Mouse (Mus musculus) lung, postnatal 0 days (tissue): ENCODE data around the gene Polr3c. TPM values are rescaled to one million over a fixed set of nuclear protein-coding genes. Genes with fewer than 3 reads are reported as not detected.

ENCODE experiments used
- ATAC-seq: fragments of 200-750 bp; cut with Nextera tagmentation; 2 replicates; pipeline ENCODE4 v1.8.0; 2017; ENCODE audit warnings: moderate library complexity
- DNase-seq: peaks from one replicate; pipeline ENCODE4 v3.0.0-alpha.2; 2016; ENCODE audit warnings: low spot score
- H3K27ac ChIP-seq: fragments of 300-500 bp; sonication (generic); 2 replicates; pipeline ENCODE4 v1.5.1; 2014; ENCODE audit warnings: antibody characterized with exemption, mild to moderate bottlenecking, low read length, mixed read lengths
- H3K27me3 ChIP-seq: fragments of 300-500 bp; sonication (generic); replicated peaks from 2 replicates; pipeline ENCODE4 v1.6.1; 2014; ENCODE audit warnings: low read length, mixed read lengths; ENCODE audit not compliant: insufficient read depth
- H3K36me3 ChIP-seq: fragments of 300-500 bp; sonication (generic); 2 replicates; pipeline ENCODE4 v1.6.1; 2014; ENCODE audit warnings: low read length, mixed read lengths; ENCODE audit not compliant: insufficient read depth
- H3K4me1 ChIP-seq: fragments of 300-500 bp; sonication (generic); 2 replicates; pipeline ENCODE4 v1.6.1; 2014; ENCODE audit warnings: antibody characterized with exemption, low read depth, low read length, mixed read lengths; ENCODE audit not compliant: insufficient read depth
- H3K4me2 ChIP-seq: fragments of 300-500 bp; sonication (generic); replicated peaks from 2 replicates; pipeline ENCODE4 v1.6.1; 2014; ENCODE audit warnings: low read depth, mild to moderate bottlenecking, low read length, moderate library complexity, mixed read lengths
- H3K4me3 ChIP-seq: fragments of 300-500 bp; sonication (generic); 2 replicates; pipeline ENCODE4 v1.5.1; 2014; ENCODE audit warnings: low read depth, low read length
- H3K9ac ChIP-seq: fragments of 300-500 bp; sonication (generic); replicated peaks from 2 replicates; pipeline ENCODE4 v1.6.1; 2014; ENCODE audit warnings: low read depth, mild to moderate bottlenecking
- H3K9me3 ChIP-seq: fragments of 300-500 bp; sonication (generic); 2 replicates; pipeline ENCODE4 v1.6.1; 2016; ENCODE audit warnings: low read length, mixed read lengths
- CTCF ChIP-seq: IDR thresholded peaks from 2 replicates; pipeline ENCODE4 v1.5.1; 2016; ENCODE audit warnings: antibody characterized with exemption, mild to moderate bottlenecking
- EP300 ChIP-seq: IDR thresholded peaks from 2 replicates; pipeline ENCODE4 v1.6.1; 2016; ENCODE audit warnings: antibody characterized with exemption, mild to moderate bottlenecking, control low read depth
- WGBS: fragments of 180-500 bp; shearing (Covaris S2); extraction: QIAGEN DNeasy Blood & Tissue Kit; methylation state at CpG from one replicate; pipeline ENCODE4 v1.1.7; 2014; 5-methylcytosine and 5-hydroxymethylcytosine counted together
- polyA plus RNA-seq: library from polyadenylated mRNA; unstranded; fragments of >200 nt; fragmentation: Nextera tagmentation; extraction: Ambion mirVana; gene quantifications from 2 replicates; pipeline ENCODE4 v1.2.1, GENCODE M21; 2015

The Polr3c gene
- polyA plus RNA-seq, 1 experiment from 2014 or later: 17.9 TPM

DNA sequence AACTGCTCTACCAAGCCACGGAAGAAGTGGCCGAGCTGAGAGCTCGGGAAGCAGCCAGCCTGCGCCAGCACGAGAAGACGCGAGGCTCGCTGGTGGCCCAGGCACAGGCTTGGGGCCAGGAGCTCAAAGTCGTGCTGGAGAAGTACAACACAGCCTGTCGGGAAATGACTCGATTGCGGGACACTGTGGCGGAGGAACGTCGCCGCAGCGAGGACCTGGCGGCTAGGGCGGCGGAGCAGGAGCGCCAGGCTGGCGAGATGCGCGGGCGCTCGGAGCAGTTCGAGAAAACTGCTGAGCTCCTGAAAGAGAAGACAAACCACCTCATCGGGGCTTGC lies 42.6 kb downstream of the Polr3c start:
- no peak for ATAC-seq
- H3K9ac ChIP-seq: no peak overlapping the region

DNA sequence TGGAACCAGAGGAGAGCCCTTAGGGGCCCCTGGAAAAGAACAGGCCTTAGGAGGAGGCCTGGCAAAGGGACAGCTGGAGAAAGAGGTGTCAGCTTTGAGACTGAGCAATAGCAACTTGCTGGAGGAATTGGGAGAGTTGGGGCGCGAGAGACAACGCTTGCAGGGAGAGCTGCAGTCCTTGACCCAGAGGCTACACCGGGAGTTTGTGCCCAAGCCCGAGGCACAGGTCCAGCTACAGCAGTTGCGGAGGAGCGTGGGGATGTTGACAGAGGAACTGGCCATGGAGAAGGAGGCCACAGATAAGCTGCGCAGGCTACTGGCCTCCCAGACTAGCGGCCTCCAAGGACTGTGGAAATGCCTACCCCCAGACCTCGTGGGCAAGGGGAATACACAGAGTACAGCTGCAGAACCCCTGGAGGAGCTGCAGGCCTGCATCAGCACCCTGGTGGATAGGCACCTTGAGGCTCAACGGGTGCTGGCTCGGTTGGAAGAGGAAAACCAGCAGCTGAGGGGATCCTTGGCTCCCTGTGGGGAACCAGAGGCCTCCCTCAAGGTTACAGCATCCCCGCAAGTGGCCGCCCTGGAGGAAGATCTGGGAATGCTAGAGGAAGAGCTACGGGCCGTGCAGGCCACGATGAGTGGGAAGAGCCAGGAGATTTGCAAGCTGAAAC lies 43.1 kb downstream of the Polr3c start:
- Histone ChIP-seq H3K27me3 (peaks cover 8% of the 10 kb centered on the region; the same call in 1 of the 2 replicates), H3K4me2 (peak overlapping the region; percentile 43), H3K9me3 (no peaks in the 10 kb centered on the region), H3K4me3 (peak overlapping the region; percentile 5; the same call in 1 of the 2 replicates), H3K9ac (no peak overlapping the region), H3K4me1 (no peaks in the 10 kb centered on the region), H3K36me3 (no peaks in the 10 kb centered on the region), H3K27ac (no peak overlapping the region)
- TF ChIP-seq EP300: no peak
- no peak for TF ChIP-seq CTCF
- ATAC-seq (no peak), DNase-seq (no peak)
- WGBS: 40% methylated on average over 17 of the region's 17 CpGs

More for the DNA sequence above, 42.6 kb downstream of the Polr3c start:
- Histone ChIP-seq H3K4me1 (no peaks in the 10 kb centered on the region), H3K27ac (no peak overlapping the region), H3K27me3 (peaks cover 3% of the 10 kb centered on the region; the same call in 1 of the 2 replicates), H3K4me3 (peak overlapping the region; percentile 5; the same call in 1 of the 2 replicates), H3K4me2 (peak overlapping the region; percentile 43), H3K36me3 (no peaks in the 10 kb centered on the region), H3K9me3 (no peaks in the 10 kb centered on the region)
- TF ChIP-seq CTCF (no peak), EP300 (no peak)
- DNase-seq: no peak
- WGBS: 10% methylated on average over 28 of the region's 28 CpGs

DNA sequence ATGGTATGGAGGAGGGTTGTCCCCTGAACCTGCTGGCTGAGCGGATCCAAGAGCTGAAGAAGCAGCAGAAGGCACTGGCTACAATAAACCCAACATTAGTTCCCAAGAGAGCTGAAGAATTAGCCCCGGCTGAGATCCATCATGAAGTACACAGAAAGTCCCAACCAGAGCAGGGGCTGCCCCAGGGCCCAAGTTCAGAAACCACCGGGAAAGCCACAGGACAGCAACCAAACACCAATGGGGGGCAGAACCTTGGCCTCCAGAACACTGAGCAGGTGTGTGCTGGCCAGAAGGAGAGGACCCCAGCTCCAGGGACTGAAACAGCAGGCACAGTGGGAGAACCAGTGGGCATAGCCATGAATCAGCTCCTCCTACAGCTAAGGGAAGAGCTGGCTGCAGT lies 43.9 kb downstream of the Polr3c start:
- Histone ChIP-seq H3K9ac (no peak overlapping the region), H3K4me1 (no peaks in the 10 kb centered on the region), H3K4me2 (no peak overlapping the region), H3K36me3 (no peaks in the 10 kb centered on the region), H3K27ac (no peak overlapping the region), H3K4me3 (no peak overlapping the region), H3K9me3 (no peaks in the 10 kb centered on the region), H3K27me3 (peaks cover 8% of the 10 kb centered on the region; the same call in 1 of the 2 replicates)
- WGBS: 81% methylated on average over 3 of the region's 3 CpGs
- no peak for TF ChIP-seq EP300
- no peak for TF ChIP-seq CTCF
- DNase-seq: no peak
- no peak for ATAC-seq

DNA sequence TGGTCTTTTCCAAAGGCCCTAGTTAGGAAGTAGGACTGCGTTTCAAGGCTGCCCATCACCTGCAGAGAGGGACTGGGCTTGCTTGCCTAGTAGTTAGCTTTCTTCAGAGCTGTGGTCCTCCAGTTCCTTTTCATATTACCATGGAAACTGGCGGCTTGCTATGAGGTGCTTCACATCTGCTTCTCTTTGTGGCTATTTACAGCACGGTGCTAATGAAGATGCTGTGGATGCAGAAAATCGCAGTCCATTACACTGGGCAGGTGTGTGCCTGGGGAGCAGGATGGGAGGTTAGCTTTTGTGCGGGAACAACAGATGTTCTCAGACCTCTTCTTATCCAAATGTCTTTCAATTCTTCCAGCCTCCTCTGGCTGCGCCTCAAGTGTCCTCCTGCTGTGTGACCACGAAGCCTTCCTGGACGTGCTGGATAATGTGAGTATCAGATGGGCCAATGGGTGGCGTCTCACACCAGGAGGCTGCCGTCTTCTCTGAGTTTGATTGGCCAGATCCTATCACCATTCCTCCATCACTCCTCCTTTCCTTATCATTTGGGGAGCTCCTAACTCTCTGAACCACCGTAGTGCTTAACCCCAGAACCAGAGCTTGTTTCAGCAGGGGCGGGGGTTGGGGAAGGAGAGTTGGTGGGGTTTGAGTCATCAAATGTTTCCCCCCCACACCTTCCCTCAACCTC lies 47.0 kb downstream of the Polr3c start:
- TF ChIP-seq CTCF: no peak
- no peak for TF ChIP-seq EP300
- Histone ChIP-seq H3K4me2 (no peak overlapping the region), H3K9me3 (no peaks in the 10 kb centered on the region), H3K27ac (no peak overlapping the region), H3K9ac (no peak overlapping the region), H3K4me1 (no peaks in the 10 kb centered on the region), H3K4me3 (no peak overlapping the region), H3K27me3 (peaks cover 6% of the 10 kb centered on the region; the same call in 1 of the 2 replicates), H3K36me3 (no peaks in the 10 kb centered on the region)
- 25% methylated on average over 12 of the region's 12 CpGs for WGBS
- ATAC-seq (no peak), DNase-seq (no peak)

DNA sequence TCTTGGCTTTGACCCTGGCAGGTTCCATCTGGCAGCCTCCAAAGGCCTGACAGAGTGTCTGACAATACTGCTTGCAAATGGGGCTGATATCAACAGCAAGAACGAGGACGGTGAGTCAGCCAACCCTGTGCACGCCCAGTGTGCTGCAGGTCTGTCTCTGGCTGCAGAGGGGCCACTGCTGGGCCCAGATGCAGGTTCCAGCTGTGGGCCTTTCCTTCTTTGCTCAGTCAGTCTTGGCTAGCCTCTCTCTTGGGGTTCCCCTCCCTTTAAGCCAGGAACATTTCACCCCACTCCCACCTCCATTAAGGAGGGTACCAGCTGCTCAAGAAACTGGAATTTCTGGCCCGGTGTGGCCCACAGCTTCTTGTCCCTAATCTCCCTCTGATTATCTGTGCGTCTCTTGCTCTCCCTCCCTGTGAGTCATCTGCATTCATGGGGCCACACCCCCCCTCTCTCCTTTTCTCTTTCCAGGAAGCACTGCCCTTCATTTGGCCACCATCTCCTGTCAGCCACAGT lies 48.2 kb downstream of the Polr3c start:
- DNase-seq (no peak), ATAC-seq (no peak)
- no peak overlapping the region for H3K4me2 ChIP-seq
- H3K9ac ChIP-seq: no peak overlapping the region
- H3K36me3 ChIP-seq: no peaks in the 10 kb centered on the region
- no peaks in the 10 kb centered on the region for H3K4me1 ChIP-seq
- no peak overlapping the region for H3K4me3 ChIP-seq
- H3K27ac ChIP-seq: no peak overlapping the region
- TF ChIP-seq EP300 (no peak), CTCF (no peak)
- no peaks in the 10 kb centered on the region for H3K9me3 ChIP-seq
- H3K27me3 ChIP-seq: peaks cover 6% of the 10 kb centered on the region; the same call in 1 of the 2 replicates
- WGBS: 30% methylated on average over 5 of the region's 5 CpGs

DNA sequence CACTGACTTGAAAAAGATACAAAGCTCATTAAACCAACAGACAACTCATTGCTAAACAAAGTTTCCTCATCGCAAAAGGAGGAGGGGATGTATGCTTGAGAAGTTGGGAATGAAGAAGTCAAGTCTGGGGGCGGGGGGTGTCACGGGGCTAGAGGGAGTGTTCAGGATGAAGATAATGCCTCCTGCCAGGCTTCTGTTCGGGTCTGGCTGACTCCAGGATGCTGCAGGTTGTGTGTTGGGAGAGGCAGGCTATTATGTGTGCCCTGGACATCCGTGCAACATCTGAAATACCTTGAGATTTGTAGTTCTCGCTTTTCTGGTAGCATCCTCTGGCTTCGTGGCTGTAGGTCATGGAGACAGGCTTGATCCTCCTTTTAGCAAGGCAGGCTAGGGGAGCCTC lies 49.0 kb downstream of the Polr3c start:
- Histone ChIP-seq H3K27me3 (peaks cover 6% of the 10 kb centered on the region; the same call in 1 of the 2 replicates), H3K9ac (no peak overlapping the region), H3K4me2 (no peak overlapping the region), H3K9me3 (no peaks in the 10 kb centered on the region), H3K27ac (no peak overlapping the region), H3K4me3 (no peak overlapping the region), H3K36me3 (no peaks in the 10 kb centered on the region), H3K4me1 (no peaks in the 10 kb centered on the region)
- ATAC-seq (no peak), DNase-seq (no peak)
- 59% methylated on average over 7 of the region's 7 CpGs for WGBS
- TF ChIP-seq EP300 (no peak), CTCF (no peak)
